Mouse (Mus musculus) heart, embryonic 16.5 days (tissue): ENCODE results near the gene Smchd1. TPM values are rescaled to one million over a fixed set of nuclear protein-coding genes. Genes with fewer than 3 reads are reported as not detected.

ENCODE experiments used
- ATAC-seq: fragments of 200-750 bp; cut with Nextera tagmentation; replicated peaks from 2 replicates; pipeline ENCODE4 v1.8.0; 2017; ENCODE audit warnings: moderate number of reproducible peaks; ENCODE audit not compliant: insufficient read depth, low FRiP score; ENCODE audit errors: extremely low read depth
- H3K27ac ChIP-seq: fragments of 300-500 bp; sonication (generic); 2 replicates; pipeline ENCODE4 v1.5.1; 2014; ENCODE audit warnings: mild to moderate bottlenecking, low read length, control low read depth, moderate library complexity
- H3K27me3 ChIP-seq: fragments of 300-500 bp; sonication (generic); 2 replicates; pipeline ENCODE4 v1.6.1; 2014; ENCODE audit warnings: low read length, mixed read lengths; ENCODE audit not compliant: control insufficient read depth, insufficient read depth
- H3K36me3 ChIP-seq: fragments of 300-500 bp; sonication (generic); 2 replicates; pipeline ENCODE4 v1.6.1; 2014; ENCODE audit not compliant: control insufficient read depth, insufficient read depth
- H3K4me1 ChIP-seq: fragments of 300-500 bp; sonication (generic); 2 replicates; pipeline ENCODE4 v1.6.1; 2014; ENCODE audit warnings: low read length, mixed read lengths; ENCODE audit not compliant: control insufficient read depth, insufficient read depth
- H3K4me2 ChIP-seq: fragments of 300-500 bp; sonication (generic); 2 replicates; pipeline ENCODE4 v1.6.1; 2014; ENCODE audit warnings: low read depth, mild to moderate bottlenecking, control low read depth, low read length
- H3K4me3 ChIP-seq: fragments of 300-500 bp; sonication (generic); 2 replicates; pipeline ENCODE4 v1.5.1; 2014; ENCODE audit warnings: mild to moderate bottlenecking, control low read depth, low read length
- H3K9ac ChIP-seq: fragments of 300-500 bp; sonication (generic); 2 replicates; pipeline ENCODE4 v1.6.1; 2014; ENCODE audit warnings: low read length, control low read depth
- H3K9me3 ChIP-seq: fragments of 300-500 bp; sonication (generic); replicated peaks from 2 replicates; pipeline ENCODE4 v1.6.1; 2016; ENCODE audit warnings: low read length; ENCODE audit not compliant: control insufficient read depth
- WGBS: fragments of 180-500 bp; shearing (Covaris S2); extraction: QIAGEN DNeasy Blood & Tissue Kit; methylation state at CpG from one replicate; pipeline ENCODE4 v1.1.7; 2014; 5-methylcytosine and 5-hydroxymethylcytosine counted together
- polyA plus RNA-seq: library from polyadenylated mRNA; unstranded; fragments of >200 nt; fragmentation: Nextera tagmentation; extraction: Ambion mirVana; gene quantifications from 2 replicates; pipeline ENCODE4 v1.2.1, GENCODE M21; 2015

Smchd1 gene
- polyA plus RNA-seq, 1 experiment from 2014 or later, result 35.4 TPM

DNA sequence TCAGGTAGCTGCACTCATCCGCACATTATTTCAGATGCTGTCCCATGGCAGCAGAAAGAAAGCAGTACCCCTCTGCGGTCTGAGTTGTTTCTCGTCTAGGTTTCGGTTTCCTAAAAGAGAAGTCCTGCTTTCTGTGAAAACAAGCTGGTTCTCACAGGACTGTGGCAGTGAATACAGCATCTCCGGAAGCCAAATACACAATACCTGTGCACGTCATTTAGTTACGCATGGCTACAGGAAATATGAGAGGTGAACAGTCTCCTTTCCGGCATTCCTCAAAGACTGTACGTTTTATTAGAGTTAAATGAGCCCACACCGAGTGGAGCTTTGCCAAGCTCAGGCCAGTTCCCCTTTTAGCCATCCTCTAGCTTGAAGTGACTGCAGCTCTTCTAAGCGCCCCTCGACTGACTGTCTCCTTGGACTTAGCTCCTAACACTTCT lies 10.7 kb upstream of the Smchd1 start:
- Histone ChIP-seq H3K9ac (peak overlapping the region; percentile 48), H3K4me3 (peak overlapping the region; percentile 30), H3K36me3 (no peaks in the 10 kb centered on the region), H3K4me2 (peak overlapping the region; percentile 53), H3K9me3 (no peaks in the 10 kb centered on the region), H3K27me3 (no peaks in the 10 kb centered on the region), H3K27ac (peak overlapping the region; percentile 40), H3K4me1 (no peaks in the 10 kb centered on the region)
- WGBS, result 49% methylated on average over 12 of the region's 12 CpGs
- peak; percentile 41; the same call in 1 of the 2 replicates for ATAC-seq

- Histone ChIP-seq H3K4me3 (no peak overlapping the region), H3K36me3 (no peaks in the 10 kb centered on the region), H3K9me3 (no peaks in the 10 kb centered on the region), H3K27me3 (no peaks in the 10 kb centered on the region), H3K27ac (no peak overlapping the region), H3K4me2 (no peak overlapping the region), H3K9ac (no peak overlapping the region), H3K4me1 (no peaks in the 10 kb centered on the region)
- WGBS, result 90% methylated on average over 5 of the region's 5 CpGs
- ATAC-seq, result no peak
These were observed 9.6 kb upstream of the Smchd1 start for GRCm38 (mm10) chr17:71484711-71485110.

GRCm38 (mm10) chr17:71483418-71484060 lies 8.4 kb upstream of the Smchd1 start:
- no peak overlapping the region for H3K27ac ChIP-seq
- ATAC-seq, result no peak
- H3K4me2 ChIP-seq, result no peak overlapping the region
- no peaks in the 10 kb centered on the region for H3K9me3 ChIP-seq
- H3K4me3 ChIP-seq, result no peak overlapping the region
- H3K9ac ChIP-seq, result no peak overlapping the region
- 89% methylated on average over 7 of the region's 7 CpGs for WGBS
- no peaks in the 10 kb centered on the region for H3K27me3 ChIP-seq
- no peaks in the 10 kb centered on the region for H3K36me3 ChIP-seq
- no peaks in the 10 kb centered on the region for H3K4me1 ChIP-seq

GRCm38 (mm10) chr17:71479381-71479901 lies 4.3 kb upstream of the Smchd1 start:
- H3K27me3 ChIP-seq, result no peaks in the 10 kb centered on the region
- H3K4me2 ChIP-seq, result no peak overlapping the region
- H3K9ac ChIP-seq, result no peak overlapping the region
- H3K9me3 ChIP-seq, result no peaks in the 10 kb centered on the region
- peaks cover 4% of the 10 kb centered on the region for H3K4me1 ChIP-seq
- H3K27ac ChIP-seq, result no peak overlapping the region
- no peak overlapping the region for H3K4me3 ChIP-seq
- ATAC-seq, result no peak
- H3K36me3 ChIP-seq, result no peaks in the 10 kb centered on the region
- 55% methylated on average over 5 of the region's 5 CpGs for WGBS

DNA sequence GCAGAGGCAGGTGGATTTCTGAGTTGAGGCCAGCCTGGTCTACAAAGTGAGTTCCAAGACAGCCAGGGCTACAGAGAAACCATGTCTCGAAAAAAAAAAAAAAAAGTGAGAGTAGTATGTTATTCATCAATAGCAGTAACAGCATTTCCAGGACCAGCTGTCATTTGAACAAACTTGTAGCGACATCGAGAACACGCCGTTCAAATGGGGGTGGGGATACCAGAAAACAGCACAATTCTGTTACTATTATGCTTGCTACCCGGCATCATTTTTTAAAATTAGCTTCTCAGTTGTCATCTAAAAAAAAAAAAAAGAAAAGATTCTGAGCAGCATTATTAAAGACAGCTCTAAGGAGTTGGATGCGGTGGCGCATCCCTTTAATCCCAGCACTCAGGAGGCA lies 2.3 kb upstream of the Smchd1 start:
- Histone ChIP-seq H3K36me3 (no peaks in the 10 kb centered on the region), H3K27me3 (no peaks in the 10 kb centered on the region), H3K4me2 (no peak overlapping the region), H3K4me3 (no peak overlapping the region), H3K4me1 (peaks cover 11% of the 10 kb centered on the region), H3K27ac (no peak overlapping the region), H3K9me3 (no peaks in the 10 kb centered on the region), H3K9ac (no peak overlapping the region)
- ATAC-seq, result no peak
- 94% methylated on average over 8 of the region's 8 CpGs for WGBS

DNA sequence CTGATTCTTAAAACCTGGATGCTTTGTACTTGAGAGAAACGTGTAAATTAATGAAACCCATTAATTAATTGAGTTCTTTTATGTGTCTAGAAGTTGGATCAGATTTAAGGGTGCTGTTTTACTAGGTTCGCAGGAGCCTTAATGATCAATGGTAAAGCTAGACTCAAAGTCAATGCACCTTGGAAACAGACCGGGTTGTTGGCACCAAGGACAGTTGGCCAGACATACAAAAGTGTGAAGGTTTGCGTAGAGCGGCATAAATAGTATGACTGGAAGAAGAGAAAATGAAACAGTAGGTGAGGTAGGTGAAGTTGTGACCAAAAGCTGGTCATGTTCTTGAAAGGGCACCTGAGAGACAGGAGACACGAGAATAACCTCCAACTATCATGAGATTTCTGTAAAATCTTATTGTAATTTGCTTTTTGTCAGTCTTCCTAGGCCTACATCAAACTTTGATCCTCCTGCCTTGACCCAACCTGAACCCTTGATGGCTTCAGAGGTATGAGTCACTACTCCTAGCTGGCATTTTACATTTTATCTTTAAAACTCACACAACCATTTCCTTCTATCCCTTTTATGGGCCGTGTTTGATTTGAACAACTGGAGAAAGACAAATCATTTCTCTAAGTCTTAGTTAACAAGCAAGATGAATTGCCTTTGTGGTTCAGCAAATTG lies 1.3 kb upstream of the Smchd1 start:
- H3K4me1 ChIP-seq, result peaks cover 11% of the 10 kb centered on the region
- no peaks in the 10 kb centered on the region for H3K9me3 ChIP-seq
- no peak for ATAC-seq
- 78% methylated on average over 7 of the region's 7 CpGs for whole genome bisulfite sequencing
- H3K36me3 ChIP-seq, result no peaks in the 10 kb centered on the region
- no peak overlapping the region; the same call in 1 of the 2 replicates for H3K27ac ChIP-seq
- H3K4me3 ChIP-seq, result peak overlapping the region; percentile 94
- peak overlapping the region; percentile 93 for H3K4me2 ChIP-seq
- no peaks in the 10 kb centered on the region for H3K27me3 ChIP-seq
- H3K9ac ChIP-seq, result no peak overlapping the region

DNA sequence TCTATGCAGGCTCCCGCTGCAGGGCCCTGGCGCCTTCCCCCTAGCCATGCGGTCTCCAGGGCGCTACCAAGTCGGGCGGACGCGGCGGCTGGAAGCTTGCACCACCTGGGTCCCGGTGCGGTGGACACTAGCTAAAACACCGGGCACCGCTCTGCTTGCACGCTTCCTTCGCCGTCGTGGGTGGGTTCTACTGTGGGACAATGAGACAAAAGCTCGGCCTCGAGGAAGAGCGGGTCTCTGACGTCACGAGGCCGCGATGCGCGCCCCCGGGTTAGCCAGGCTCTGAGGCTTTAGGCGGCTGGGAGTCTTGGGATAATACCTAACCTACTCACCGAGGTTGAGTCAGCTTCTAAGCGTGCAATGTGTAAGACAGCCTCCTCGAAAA lies 554 bp upstream of the Smchd1 start:
- Histone ChIP-seq H3K9ac (peak overlapping the region; percentile 99), H3K27ac (peak overlapping the region; percentile 98), H3K9me3 (no peaks in the 10 kb centered on the region), H3K4me3 (peak overlapping the region; percentile 94), H3K4me2 (peak overlapping the region; percentile 93), H3K36me3 (no peaks in the 10 kb centered on the region), H3K4me1 (peaks cover 11% of the 10 kb centered on the region), H3K27me3 (no peaks in the 10 kb centered on the region)
- WGBS, result under 1% methylated on average over 31 of the region's 31 CpGs
- ATAC-seq, result peak; percentile 65

- Histone ChIP-seq H3K9me3 (no peaks in the 10 kb centered on the region), H3K4me1 (peaks cover 11% of the 10 kb centered on the region), H3K36me3 (no peaks in the 10 kb centered on the region), H3K27ac (peak overlapping the region; percentile 98; the same call in 1 of the 2 replicates), H3K27me3 (no peaks in the 10 kb centered on the region), H3K4me3 (peak overlapping the region; percentile 94), H3K4me2 (peak overlapping the region; percentile 93), H3K9ac (peak overlapping the region; percentile 99)
- ATAC-seq, result no peak
- 13% methylated on average over 8 of the region's 8 CpGs for WGBS
These were observed 1.0 kb downstream of the Smchd1 start for GRCm38 (mm10) chr17:71474128-71474527.

GRCm38 (mm10) chr17:71471261-71471660 lies 3.9 kb downstream of the Smchd1 start:
- Histone ChIP-seq H3K36me3 (no peaks in the 10 kb centered on the region), H3K27me3 (no peaks in the 10 kb centered on the region), H3K9me3 (no peaks in the 10 kb centered on the region), H3K4me3 (no peak overlapping the region), H3K4me2 (no peak overlapping the region), H3K27ac (no peak overlapping the region), H3K4me1 (peaks cover 9% of the 10 kb centered on the region), H3K9ac (no peak overlapping the region)
- 80% methylated on average over 2 of the region's 2 CpGs for WGBS
- ATAC-seq, result no peak
